Mouse (Mus musculus): Measurements from ENCODE around the gene Itgb6. TPM values are rescaled to one million over a fixed set of nuclear protein-coding genes. Genes with fewer than 3 reads are reported as not detected.

Gene Itgb6
- polyA plus RNA-seq, 1 experiment from 2014 or later, result 0.38 TPM

DNA sequence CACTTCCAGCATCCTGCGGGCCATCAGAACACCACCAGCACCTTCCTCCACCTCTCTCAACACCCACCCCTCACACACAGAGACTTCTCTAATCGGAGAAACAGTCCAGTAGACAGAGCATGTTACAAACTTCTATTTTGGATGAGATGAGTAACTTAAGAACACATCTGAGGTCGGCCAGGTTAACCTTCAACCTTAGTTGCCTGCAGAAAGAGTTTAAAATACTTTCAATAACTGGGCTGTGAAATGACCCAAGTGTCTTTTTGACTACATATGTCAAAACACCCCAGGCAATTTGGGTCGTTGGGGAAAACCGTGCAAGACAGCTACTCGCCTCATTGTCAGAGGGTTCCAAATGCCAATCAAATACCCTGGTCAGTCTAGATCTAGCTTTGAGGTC is 10.0 kb downstream of the Itgb6 start:
- 63% methylated on average over 6 of the region's 6 CpGs for WGBS

DNA sequence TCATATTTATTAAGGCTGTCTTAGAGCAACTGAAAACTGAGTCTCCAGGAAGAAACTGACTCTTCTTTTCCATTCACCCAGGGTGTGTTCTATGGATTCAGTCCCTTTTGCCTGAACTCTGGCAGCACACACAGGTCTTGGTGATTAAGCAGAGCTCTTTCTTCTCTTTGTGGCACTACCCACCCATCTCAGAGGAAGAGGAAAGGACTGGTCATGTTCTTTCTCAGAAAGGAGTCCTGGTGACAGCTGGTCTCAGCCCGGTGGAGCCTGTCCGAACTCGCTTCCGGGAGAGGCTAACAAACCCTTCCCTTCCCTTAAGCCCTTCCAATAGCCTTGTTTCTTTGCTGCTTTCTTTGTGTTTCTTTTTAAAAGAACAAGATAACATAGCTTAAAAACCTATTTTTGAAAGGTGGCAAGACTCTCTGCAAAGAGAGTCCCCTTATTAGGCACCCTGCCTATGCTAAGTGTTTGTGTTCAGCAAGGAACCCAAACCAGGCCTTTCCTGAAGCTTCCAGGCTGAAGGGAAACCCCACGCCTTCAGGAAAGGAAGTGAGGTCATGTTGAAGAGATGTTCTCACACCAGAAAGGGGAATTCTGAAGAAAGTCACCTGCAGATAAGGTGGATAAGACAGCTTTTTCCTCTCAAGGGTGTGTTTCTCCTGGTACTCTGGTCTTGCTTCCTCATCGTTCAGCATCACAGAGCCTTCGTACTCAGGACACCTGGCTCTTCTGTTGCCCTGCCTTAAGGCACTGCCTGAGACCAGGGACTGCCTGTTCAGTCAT is 11.2 kb downstream of the Itgb6 start:
- WGBS, result 54% methylated on average over 7 of the region's 7 CpGs
- no peak overlapping the region for H3K4me2 ChIP-seq
- peak overlapping the region; percentile 18 for H3K27ac ChIP-seq
- H3K9me3 ChIP-seq (replicated peaks), result no peaks in the 10 kb centered on the region
- no peak overlapping the region for H3K4me3 ChIP-seq
- H3K36me3 ChIP-seq, result no peaks in the 10 kb centered on the region
- H3K9ac ChIP-seq, result no peak overlapping the region
- 0 out of 2 replicates have a peak, but pooled peaks have one; percentile 21 for ATAC-seq (replicated peaks; ENCODE audit: insufficient number of reproducible peaks, insufficient read depth, low FRiP score, low read depth)
- no peaks in the 10 kb centered on the region for H3K27me3 ChIP-seq
- peaks cover 11% of the 10 kb centered on the region for H3K4me1 ChIP-seq (replicated peaks)

More for the DNA sequence above, 10.0 kb downstream of the Itgb6 start:
- Histone ChIP-seq H3K4me3 (no peak overlapping the region), H3K4me2 (no peak overlapping the region), H3K27ac (no peak overlapping the region), H3K27me3 (no peaks in the 10 kb centered on the region), H3K4me1 (replicated peaks) (peaks cover 11% of the 10 kb centered on the region), H3K9me3 (replicated peaks) (no peaks in the 10 kb centered on the region), H3K9ac (no peak overlapping the region), H3K36me3 (no peaks in the 10 kb centered on the region)
- ATAC-seq (replicated peaks; ENCODE audit: insufficient number of reproducible peaks, insufficient read depth, low FRiP score, low read depth), result no peak

DNA sequence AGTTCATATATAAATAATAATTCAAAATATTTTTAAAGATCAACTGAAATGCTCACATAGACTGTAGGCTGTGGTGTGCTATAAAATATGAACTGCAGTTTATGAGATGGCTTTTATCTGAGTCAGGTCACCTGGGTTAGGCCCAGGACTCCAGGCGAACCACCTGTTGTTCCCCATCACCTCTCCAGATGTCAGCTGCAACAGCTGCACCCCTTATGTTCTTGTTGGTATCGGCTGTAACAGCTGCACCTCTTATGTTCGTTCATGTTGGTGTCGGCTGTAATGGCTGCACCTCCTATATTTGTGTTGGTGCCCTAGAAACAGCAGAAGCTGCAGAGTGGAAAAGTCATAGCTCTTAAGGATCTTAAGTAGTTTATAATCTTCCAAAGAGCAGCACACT is 12.1 kb downstream of the Itgb6 start:
- 89% methylated on average over 4 of the region's 4 CpGs for WGBS
- Histone ChIP-seq H3K4me3 (no peak overlapping the region), H3K4me1 (replicated peaks) (peaks cover 11% of the 10 kb centered on the region), H3K9me3 (replicated peaks) (no peaks in the 10 kb centered on the region), H3K9ac (no peak overlapping the region), H3K27ac (no peak overlapping the region), H3K4me2 (no peak overlapping the region), H3K36me3 (no peaks in the 10 kb centered on the region), H3K27me3 (no peaks in the 10 kb centered on the region)
- ATAC-seq (replicated peaks; ENCODE audit: insufficient number of reproducible peaks, insufficient read depth, low FRiP score, low read depth), result no peak

DNA sequence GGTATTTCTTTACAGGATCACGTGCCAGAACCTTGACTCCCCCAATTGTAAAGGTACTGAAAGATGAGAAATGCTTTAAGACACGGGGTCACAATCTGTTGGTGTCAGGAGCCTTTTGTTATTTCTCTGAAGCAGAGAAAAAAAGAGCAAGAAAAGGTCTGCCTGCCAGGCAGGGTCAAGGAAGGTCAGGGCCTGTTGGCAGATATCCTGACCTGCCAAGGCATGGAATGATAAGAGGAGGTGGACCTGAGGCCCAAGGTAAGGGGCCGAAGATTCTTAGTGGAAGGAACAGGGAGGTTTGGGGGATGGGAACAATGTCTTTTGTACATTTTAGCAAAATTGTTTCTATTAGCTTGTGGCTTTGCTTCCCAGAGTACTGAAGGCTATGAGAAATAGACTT is 13.8 kb downstream of the Itgb6 start:
- Histone ChIP-seq H3K36me3 (no peaks in the 10 kb centered on the region), H3K4me2 (no peak overlapping the region), H3K4me3 (no peak overlapping the region), H3K9me3 (replicated peaks) (no peaks in the 10 kb centered on the region), H3K27me3 (no peaks in the 10 kb centered on the region), H3K9ac (no peak overlapping the region), H3K4me1 (replicated peaks) (peaks cover 15% of the 10 kb centered on the region), H3K27ac (no peak overlapping the region)
- 32% methylated on average over 3 of the region's 3 CpGs for WGBS
- ATAC-seq (replicated peaks; ENCODE audit: insufficient number of reproducible peaks, insufficient read depth, low FRiP score, low read depth), result no peak

DNA sequence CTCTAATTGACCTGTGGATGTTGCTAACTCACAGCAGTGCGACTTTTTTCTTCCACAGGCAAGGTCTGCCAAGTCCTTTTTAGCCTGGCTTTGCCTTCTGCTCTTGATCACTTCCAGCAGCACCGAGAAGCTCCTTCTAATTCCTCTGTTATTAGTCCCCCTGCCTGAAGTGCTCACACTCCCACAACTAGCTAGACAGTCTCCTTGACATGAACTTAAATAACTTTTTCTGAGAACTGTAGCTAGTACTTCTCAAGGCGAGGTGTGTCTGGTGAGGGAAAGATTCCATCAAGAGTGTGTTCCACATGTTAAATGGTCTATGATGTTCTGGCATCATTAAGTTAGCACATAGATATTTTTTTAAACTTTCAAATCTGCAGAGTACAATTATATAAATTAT is 15.6 kb downstream of the Itgb6 start:
- Histone ChIP-seq H3K9ac (no peak overlapping the region), H3K36me3 (no peaks in the 10 kb centered on the region), H3K4me2 (no peak overlapping the region), H3K9me3 (replicated peaks) (no peaks in the 10 kb centered on the region), H3K4me3 (no peak overlapping the region), H3K4me1 (replicated peaks) (peaks cover 14% of the 10 kb centered on the region), H3K27me3 (no peaks in the 10 kb centered on the region), H3K27ac (no peak overlapping the region)
- ATAC-seq (replicated peaks; ENCODE audit: insufficient number of reproducible peaks, insufficient read depth, low FRiP score, low read depth), result no peak
- 63% methylated on average over 3 of the region's 3 CpGs for WGBS

DNA sequence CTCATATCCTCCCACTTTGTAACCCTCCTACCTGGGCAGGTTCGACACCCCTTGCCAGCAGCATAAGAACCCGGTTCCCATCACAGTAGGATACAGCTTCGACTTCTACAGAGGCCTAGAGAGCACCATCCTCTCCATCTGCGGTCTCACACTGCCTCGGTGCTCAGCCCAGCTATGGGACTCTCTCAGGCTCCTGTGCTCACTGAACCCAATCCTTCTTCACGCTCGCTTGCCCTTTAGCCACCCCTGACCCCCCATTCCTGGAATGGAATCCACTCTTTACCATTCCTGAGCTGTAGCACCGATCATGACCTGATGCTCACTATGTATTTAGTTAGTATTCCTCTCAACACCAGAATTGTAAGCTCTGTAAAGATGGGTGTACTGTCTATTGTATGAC is 17.0 kb downstream of the Itgb6 start:
- Histone ChIP-seq H3K4me2 (no peak overlapping the region), H3K27ac (no peak overlapping the region), H3K4me3 (no peak overlapping the region), H3K27me3 (no peaks in the 10 kb centered on the region), H3K9ac (no peak overlapping the region), H3K36me3 (no peaks in the 10 kb centered on the region), H3K4me1 (replicated peaks) (peaks cover 11% of the 10 kb centered on the region), H3K9me3 (replicated peaks) (no peaks in the 10 kb centered on the region)
- no peak for ATAC-seq (replicated peaks; ENCODE audit: insufficient number of reproducible peaks, insufficient read depth, low FRiP score, low read depth)
- WGBS, result 92% methylated on average over 8 of the region's 8 CpGs

DNA sequence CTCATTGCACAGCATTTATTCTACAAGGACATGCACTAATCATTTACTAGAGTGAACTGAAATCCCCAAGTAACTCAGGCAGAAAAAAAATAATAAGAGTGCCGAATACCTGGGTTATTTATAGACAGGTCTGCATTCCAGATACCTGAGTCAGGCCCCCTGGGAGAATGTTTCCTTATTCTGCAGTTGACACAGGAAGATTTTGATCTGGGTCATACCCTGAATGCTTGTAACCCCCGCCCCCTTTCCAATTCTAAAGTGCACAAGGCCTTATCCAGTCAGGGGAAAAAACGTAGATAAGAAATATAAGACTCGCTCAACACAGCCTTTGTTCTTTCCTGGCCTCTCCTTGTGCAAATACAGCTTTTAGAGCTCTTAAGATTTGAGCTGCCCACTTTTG is 19.1 kb downstream of the Itgb6 start:
- no peaks in the 10 kb centered on the region for H3K36me3 ChIP-seq
- H3K27me3 ChIP-seq, result no peaks in the 10 kb centered on the region
- peaks cover 23% of the 10 kb centered on the region for H3K4me1 ChIP-seq (replicated peaks)
- H3K27ac ChIP-seq, result peak overlapping the region; percentile 57
- no peak overlapping the region for H3K9ac ChIP-seq
- no peak overlapping the region for H3K4me3 ChIP-seq
- H3K9me3 ChIP-seq (replicated peaks), result no peaks in the 10 kb centered on the region
- peak; percentile 48; the same call in 1 of the 2 replicates for ATAC-seq (replicated peaks; ENCODE audit: insufficient number of reproducible peaks, insufficient read depth, low FRiP score, low read depth)
- peak overlapping the region; percentile 6; the same call in 1 of the 2 replicates for H3K4me2 ChIP-seq
- 11% methylated on average over 4 of the region's 4 CpGs for WGBS

DNA sequence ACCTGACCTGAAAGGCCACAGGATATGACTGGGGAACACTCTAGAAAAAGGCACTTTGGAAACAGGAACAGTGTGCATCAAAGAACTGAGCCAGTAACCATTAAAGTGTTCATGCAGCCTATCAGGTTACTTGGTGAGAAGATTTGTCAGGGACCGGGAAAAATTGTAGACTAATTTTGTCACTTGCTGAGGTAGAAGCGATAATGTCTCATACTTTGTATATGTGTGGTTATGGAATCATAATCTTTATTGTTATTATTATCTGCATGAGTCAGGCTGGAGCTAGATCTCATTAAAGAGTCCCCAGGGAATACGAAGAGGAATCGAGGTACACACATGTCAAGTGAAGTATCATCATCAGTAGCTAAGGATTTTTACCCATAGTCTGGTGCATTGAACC is 21.5 kb downstream of the Itgb6 start:
- WGBS, result 79% methylated on average over 4 of the region's 4 CpGs
- Histone ChIP-seq H3K27me3 (no peaks in the 10 kb centered on the region), H3K27ac (no peak overlapping the region), H3K9ac (no peak overlapping the region), H3K4me2 (no peak overlapping the region), H3K9me3 (replicated peaks) (no peaks in the 10 kb centered on the region), H3K4me1 (replicated peaks) (peaks cover 33% of the 10 kb centered on the region), H3K36me3 (no peaks in the 10 kb centered on the region), H3K4me3 (no peak overlapping the region)
- no peak for ATAC-seq (replicated peaks; ENCODE audit: insufficient number of reproducible peaks, insufficient read depth, low FRiP score, low read depth)

DNA sequence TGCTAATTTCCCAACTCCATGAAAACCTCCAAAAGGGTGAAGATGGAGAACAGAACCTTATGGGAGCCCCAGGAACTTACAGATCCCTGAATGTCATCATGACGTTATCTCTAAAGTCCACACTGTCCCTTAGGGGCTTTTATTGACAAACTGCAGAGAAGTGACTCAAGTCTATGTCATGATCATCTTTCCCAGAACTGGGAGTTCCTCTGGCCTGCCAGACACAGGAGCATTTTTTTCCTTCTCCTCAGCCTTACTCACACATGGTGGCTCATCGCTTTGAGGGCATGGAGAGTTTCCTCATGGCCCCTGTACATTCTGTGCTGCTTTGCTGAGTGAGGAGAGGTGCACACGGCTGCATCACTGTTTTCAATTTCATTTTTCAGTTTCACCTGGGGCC is 22.4 kb downstream of the Itgb6 start:
- ATAC-seq (replicated peaks; ENCODE audit: insufficient number of reproducible peaks, insufficient read depth, low FRiP score, low read depth), result no peak
- Histone ChIP-seq H3K27ac (no peak overlapping the region), H3K4me1 (replicated peaks) (peaks cover 33% of the 10 kb centered on the region), H3K36me3 (no peaks in the 10 kb centered on the region), H3K9me3 (replicated peaks) (no peaks in the 10 kb centered on the region), H3K4me2 (no peak overlapping the region), H3K4me3 (no peak overlapping the region), H3K27me3 (no peaks in the 10 kb centered on the region), H3K9ac (no peak overlapping the region)
- WGBS, result 74% methylated on average over 3 of the region's 3 CpGs

DNA sequence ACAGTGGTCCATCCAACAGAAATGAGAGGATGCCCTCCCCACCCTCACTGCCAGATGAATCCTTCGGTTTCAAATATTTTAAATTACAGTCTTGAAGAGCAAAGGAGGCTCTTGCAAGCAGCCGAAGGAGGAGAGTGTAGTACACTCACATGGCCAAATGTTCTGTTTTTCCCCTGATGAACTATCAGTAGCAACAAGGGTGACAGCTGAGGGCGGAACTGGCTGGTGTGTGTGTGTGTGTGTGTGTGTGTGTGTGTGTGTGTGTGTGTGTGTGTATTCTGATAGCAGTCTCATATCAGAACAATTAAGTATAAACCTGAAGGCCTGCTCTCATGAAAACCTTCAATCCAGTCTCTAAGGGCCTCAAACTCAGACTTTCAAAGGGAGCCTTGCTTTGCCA is 22.9 kb downstream of the Itgb6 start:
- Histone ChIP-seq H3K36me3 (no peaks in the 10 kb centered on the region), H3K4me3 (no peak overlapping the region), H3K9me3 (replicated peaks) (no peaks in the 10 kb centered on the region), H3K27me3 (no peaks in the 10 kb centered on the region), H3K4me2 (no peak overlapping the region), H3K4me1 (replicated peaks) (peaks cover 33% of the 10 kb centered on the region), H3K9ac (no peak overlapping the region), H3K27ac (no peak overlapping the region)
- no peak for ATAC-seq (replicated peaks; ENCODE audit: insufficient number of reproducible peaks, insufficient read depth, low FRiP score, low read depth)
- WGBS, result 65% methylated on average over 3 of the region's 3 CpGs

DNA sequence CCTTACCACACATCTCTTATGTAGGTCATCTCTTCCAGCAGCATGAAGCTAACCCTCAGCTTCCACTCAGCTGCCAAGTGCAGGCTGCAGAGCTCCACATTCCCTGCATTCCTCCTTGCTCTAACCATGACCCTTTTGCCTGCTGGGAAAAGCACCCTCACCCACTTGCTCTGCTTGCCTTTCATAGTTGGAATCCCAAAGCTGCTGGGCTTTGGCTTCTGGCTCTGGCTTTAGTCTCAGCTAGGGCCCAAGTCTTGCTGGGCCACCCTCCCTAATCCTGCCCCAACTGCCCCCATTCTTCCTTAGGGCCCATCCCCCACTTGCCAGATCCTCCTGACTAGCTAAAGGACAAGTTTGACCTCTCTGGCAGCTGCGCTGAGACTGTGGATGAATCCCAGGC is 24.3 kb downstream of the Itgb6 start:
- WGBS, result 26% methylated on average over 1 of the region's 1 CpGs
- no peak overlapping the region for H3K9ac ChIP-seq
- peak overlapping the region; percentile 93 for H3K27ac ChIP-seq
- H3K4me2 ChIP-seq, result no peak overlapping the region
- no peaks in the 10 kb centered on the region for H3K36me3 ChIP-seq
- H3K4me3 ChIP-seq, result no peak overlapping the region
- H3K4me1 ChIP-seq (replicated peaks), result peaks cover 24% of the 10 kb centered on the region
- peak; percentile 86 for ATAC-seq (replicated peaks; ENCODE audit: insufficient number of reproducible peaks, insufficient read depth, low FRiP score, low read depth)
- no peaks in the 10 kb centered on the region for H3K9me3 ChIP-seq (replicated peaks)
- no peaks in the 10 kb centered on the region for H3K27me3 ChIP-seq

DNA sequence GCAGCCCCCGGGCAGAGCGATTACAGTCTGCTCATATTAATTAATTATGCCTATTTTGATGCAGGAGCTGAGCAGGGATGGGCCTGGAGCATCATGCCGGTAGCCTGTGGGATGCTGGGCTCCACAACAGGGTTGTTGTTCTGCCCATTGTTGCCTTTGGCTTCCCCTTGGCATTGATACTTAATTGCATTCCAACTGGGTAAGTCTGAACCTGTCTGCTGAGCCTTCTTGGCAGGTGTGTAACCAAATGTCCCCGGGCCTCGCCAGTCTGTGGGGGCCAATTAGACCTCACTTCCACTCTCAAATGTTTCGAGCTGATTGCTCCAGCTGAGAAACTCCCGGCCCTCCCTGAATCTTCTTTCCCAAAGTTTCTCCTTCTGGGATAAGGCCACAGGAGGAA is 24.9 kb downstream of the Itgb6 start:
- H3K4me1 ChIP-seq (replicated peaks), result peaks cover 22% of the 10 kb centered on the region
- no peaks in the 10 kb centered on the region for H3K36me3 ChIP-seq
- H3K27ac ChIP-seq, result peak overlapping the region; percentile 93
- no peak overlapping the region for H3K9ac ChIP-seq
- no peak overlapping the region for H3K4me3 ChIP-seq
- no peak overlapping the region for H3K4me2 ChIP-seq
- no peaks in the 10 kb centered on the region for H3K9me3 ChIP-seq (replicated peaks)
- no peak for ATAC-seq (replicated peaks; ENCODE audit: insufficient number of reproducible peaks, insufficient read depth, low FRiP score, low read depth)
- H3K27me3 ChIP-seq, result no peaks in the 10 kb centered on the region
- 80% methylated on average over 7 of the region's 7 CpGs for WGBS
